Mouse (Mus musculus): ENCODE measurements around the gene Pnkd. TPM values are rescaled to one million over a fixed set of nuclear protein-coding genes. Genes with fewer than 3 reads are reported as not detected.
"Not testable (repeated sequence)": the region's sequence is repeated elsewhere in the genome, so short reads cannot be mapped to it uniquely, and the experiment has no call there.

Pnkd gene
- total and polyA plus RNA-seq, 2 experiments from 2014 or later = 310 to 345 TPM

DNA sequence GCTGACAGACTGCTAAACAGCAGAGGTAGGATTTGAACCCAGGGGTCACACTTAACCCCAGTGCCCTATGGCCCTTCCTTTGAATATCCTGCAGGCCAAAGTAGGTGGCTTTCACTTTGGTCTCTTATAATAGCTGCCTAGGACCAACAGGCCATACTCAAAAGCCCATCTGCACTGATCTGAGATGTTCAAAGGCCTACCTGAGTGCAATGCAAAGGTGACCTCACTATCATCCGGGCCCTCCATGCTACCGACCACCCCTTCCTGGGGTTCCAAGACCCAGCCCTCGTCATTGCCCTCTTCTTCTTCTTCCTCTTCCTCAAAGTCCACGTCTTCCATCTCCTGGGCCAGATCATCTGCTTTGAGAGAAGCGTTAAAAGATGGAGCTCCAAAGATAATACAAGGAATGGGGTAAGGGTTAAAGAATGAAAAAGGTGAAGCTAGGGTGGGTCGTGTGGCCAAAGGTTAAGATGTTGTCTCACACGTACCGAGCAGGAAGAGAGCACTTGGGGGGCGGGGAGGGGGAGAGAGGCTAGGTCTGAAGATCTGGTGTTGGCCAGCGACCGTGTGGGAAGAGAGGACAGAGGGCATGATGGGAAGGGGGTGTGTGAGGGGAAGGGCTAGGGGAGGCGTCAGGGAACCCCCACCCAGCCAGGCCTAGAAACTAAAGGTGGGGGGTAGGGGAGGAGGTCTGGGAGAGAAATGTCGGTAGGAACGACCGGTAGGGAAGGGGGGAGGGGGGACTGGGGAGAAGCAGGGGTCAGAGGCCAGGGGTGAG, 855 bp upstream of the Pnkd start:
- peaks cover 19% of the 10 kb centered on the region for H3K4me1 ChIP-seq (ENCODE audit: control insufficient read depth, insufficient read depth)

DNA sequence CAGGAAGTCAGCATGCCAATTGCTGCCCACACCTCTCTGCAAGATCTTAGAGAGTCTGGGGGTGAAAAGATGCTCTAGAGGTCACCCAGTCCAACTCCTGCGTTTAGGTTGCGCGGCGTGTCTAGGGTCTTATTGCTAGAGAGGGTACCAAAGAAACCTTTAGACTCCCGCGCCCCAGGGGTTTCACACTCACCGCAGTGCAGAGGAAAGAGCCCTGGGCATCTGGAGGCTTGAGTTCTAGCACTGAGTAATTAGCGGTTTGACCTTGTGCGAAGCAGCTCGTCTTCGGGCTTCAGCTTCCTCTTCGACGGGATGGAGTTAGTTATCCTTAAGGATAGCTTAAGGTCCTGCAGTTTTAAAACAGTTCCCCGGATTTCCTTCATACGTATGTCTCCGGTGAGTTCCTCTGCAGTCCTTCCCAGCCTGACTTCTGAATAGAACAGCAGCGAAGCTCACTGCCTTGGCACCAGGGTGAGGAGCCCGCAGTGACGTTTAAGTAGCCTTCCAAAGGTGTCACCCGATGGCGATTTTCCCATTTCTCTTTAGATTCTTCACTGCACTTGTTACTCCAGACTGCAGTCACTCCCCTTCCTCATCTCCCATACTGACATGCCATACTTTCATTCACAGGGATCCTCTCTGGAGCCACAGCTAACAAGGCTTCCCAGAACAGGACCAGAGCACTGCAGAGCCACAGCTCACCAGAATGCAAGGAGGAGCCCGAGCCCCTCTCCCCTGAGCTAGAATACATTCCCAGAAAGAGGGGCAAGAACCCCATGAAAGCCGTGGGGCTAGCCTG, 681 bp downstream of the Pnkd start:
- ATAC-seq (ENCODE audit: insufficient read depth, low read depth) = no peak
- DNase-seq (ENCODE audit: low spot score) = no peak
- H3K4me2 ChIP-seq (ENCODE audit: low read depth, low read length) = peak overlapping the region; percentile 85
- peak overlapping the region; percentile 77 for H3K4me3 ChIP-seq (ENCODE audit: low read depth, low read length)
- no peaks in the 10 kb centered on the region for H3K9me3 ChIP-seq (replicated peaks; ENCODE audit: control insufficient read depth, low read length)
- H3K27me3 ChIP-seq (ENCODE audit: control insufficient read depth, insufficient read depth, low read length) = no peaks in the 10 kb centered on the region
- H3K36me3 ChIP-seq (replicated peaks; ENCODE audit: control insufficient read depth, insufficient read depth, low read length) = peaks cover 51% of the 10 kb centered on the region
- peak overlapping the region; percentile 76 for H3K27ac ChIP-seq (ENCODE audit: low read depth)
- 3% methylated on average over 23 of the region's 23 CpGs for WGBS
- TF ChIP-seq EP300 (IDR thresholded peaks at IDR 0.05; ENCODE audit: low read depth) (no peak), CTCF (IDR thresholded peaks at IDR 0.05; ENCODE audit: low read depth) (no peak)
- peaks cover 34% of the 10 kb centered on the region for H3K4me1 ChIP-seq (ENCODE audit: control insufficient read depth, insufficient read depth)
- H3K9ac ChIP-seq (replicated peaks; ENCODE audit: low read depth, low read length) = peak overlapping the region; percentile 75

More for the DNA sequence above, 855 bp upstream of the Pnkd start:
- H3K9me3 ChIP-seq (replicated peaks; ENCODE audit: control insufficient read depth, low read length) = no peaks in the 10 kb centered on the region
- ATAC-seq (ENCODE audit: insufficient read depth, low read depth) = peak; percentile 32
- no peaks in the 10 kb centered on the region for H3K27me3 ChIP-seq (ENCODE audit: control insufficient read depth, insufficient read depth, low read length)
- H3K36me3 ChIP-seq (replicated peaks; ENCODE audit: control insufficient read depth, insufficient read depth, low read length) = peaks cover 55% of the 10 kb centered on the region
- peak overlapping the region; percentile 72 for H3K4me3 ChIP-seq (ENCODE audit: low read depth, low read length)
- peak overlapping the region; percentile 74 for H3K4me2 ChIP-seq (ENCODE audit: low read depth, low read length)
- peak overlapping the region; percentile 61 for H3K9ac ChIP-seq (replicated peaks; ENCODE audit: low read depth, low read length)
- WGBS = 11% methylated on average over 14 of the region's 15 CpGs
- DNase-seq (ENCODE audit: low spot score) = peak; percentile 63
- H3K27ac ChIP-seq (ENCODE audit: low read depth) = peak overlapping the region; percentile 69
- TF ChIP-seq CTCF (IDR thresholded peaks at IDR 0.05; ENCODE audit: low read depth) (no peak), EP300 (IDR thresholded peaks at IDR 0.05; ENCODE audit: low read depth) (no peak)

DNA sequence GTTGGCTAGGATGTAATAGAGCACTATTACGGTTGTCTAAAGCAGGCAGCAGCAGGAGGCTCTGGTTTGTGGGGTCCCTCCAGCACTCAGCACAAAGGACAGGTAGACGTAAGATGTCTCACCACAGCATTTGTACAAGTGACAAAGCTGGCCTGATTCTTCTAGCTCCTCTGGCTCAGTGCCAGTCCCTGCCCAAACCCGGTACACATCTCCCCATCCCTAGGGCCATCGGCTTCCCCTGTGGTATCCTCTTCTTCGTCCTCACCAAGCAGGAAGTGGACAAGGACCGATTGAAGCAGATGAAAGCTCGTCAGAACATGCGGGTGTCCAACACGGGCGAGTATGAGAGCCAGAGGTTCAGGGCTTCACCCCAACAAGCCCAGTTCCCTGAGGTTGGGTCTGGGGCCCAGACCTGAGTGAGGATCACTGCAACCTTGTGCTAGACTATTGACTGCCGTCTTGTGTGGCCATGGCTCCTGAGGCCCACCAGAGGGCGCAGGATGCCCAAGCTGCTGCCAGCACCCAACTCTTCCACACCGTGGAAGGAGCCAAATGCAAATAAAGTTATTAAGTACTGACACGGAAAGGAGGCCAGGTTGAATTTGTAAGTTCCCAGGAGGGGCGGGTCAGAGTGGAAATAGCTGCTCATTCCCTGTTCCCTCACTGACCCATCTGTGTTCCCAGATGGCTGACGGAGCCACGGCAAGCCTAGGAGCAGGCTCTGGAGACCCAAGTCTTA, 2.3 kb downstream of the Pnkd start:
- TF ChIP-seq CTCF (IDR thresholded peaks at IDR 0.05; ENCODE audit: low read depth) = peak; percentile 27; the same call in 1 of the 2 replicates
- WGBS = 54% methylated on average over 15 of the region's 17 CpGs
- Histone ChIP-seq H3K4me1 (ENCODE audit: control insufficient read depth, insufficient read depth) (peaks cover 48% of the 10 kb centered on the region), H3K36me3 (replicated peaks; ENCODE audit: control insufficient read depth, insufficient read depth, low read length) (peaks cover 49% of the 10 kb centered on the region)
- not testable (repeated sequence) for H3K27me3 ChIP-seq (ENCODE audit: control insufficient read depth, insufficient read depth, low read length); H3K9ac ChIP-seq (replicated peaks; ENCODE audit: low read depth, low read length); ATAC-seq (ENCODE audit: insufficient read depth, low read depth); H3K4me3 ChIP-seq (ENCODE audit: low read depth, low read length); H3K4me2 ChIP-seq (ENCODE audit: low read depth, low read length); H3K9me3 ChIP-seq (replicated peaks; ENCODE audit: control insufficient read depth, low read length); H3K27ac ChIP-seq (ENCODE audit: low read depth); DNase-seq (ENCODE audit: low spot score)

DNA sequence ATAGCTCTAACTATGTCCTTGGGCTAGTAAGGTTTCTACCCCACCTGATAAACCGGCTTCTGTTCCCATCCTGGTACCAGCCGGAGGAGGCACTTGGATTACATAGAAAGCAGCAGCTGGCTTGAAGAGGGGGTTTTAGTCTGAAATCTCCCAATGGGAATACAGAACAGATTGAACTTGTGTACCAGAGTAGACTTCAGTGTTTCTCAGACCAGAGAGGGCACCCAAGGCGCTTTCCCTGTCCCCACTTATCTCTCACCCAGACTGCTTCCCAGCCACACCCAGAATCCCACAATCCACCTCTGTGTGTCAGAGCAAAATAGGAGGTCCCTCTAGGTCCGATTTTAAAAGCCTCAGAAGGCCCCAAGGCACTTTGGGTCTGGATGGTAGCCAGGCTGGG, 3.6 kb downstream of the Pnkd start:
- Histone ChIP-seq H3K4me2 (ENCODE audit: low read depth, low read length) (no peak overlapping the region), H3K4me1 (ENCODE audit: control insufficient read depth, insufficient read depth) (peaks cover 48% of the 10 kb centered on the region), H3K27ac (ENCODE audit: low read depth) (0 out of 2 replicates have a peak overlapping the region, but pooled peaks have one; percentile 82), H3K36me3 (replicated peaks; ENCODE audit: control insufficient read depth, insufficient read depth, low read length) (peaks cover 47% of the 10 kb centered on the region), H3K27me3 (ENCODE audit: control insufficient read depth, insufficient read depth, low read length) (no peaks in the 10 kb centered on the region), H3K4me3 (ENCODE audit: low read depth, low read length) (no peak overlapping the region), H3K9ac (replicated peaks; ENCODE audit: low read depth, low read length) (no peak overlapping the region), H3K9me3 (replicated peaks; ENCODE audit: control insufficient read depth, low read length) (no peaks in the 10 kb centered on the region)
- 52% methylated on average over 4 of the region's 4 CpGs for WGBS
- TF ChIP-seq EP300 (IDR thresholded peaks at IDR 0.05; ENCODE audit: low read depth) (no peak), CTCF (IDR thresholded peaks at IDR 0.05; ENCODE audit: low read depth) (no peak)
- ATAC-seq (ENCODE audit: insufficient read depth, low read depth) (no peak), DNase-seq (ENCODE audit: low spot score) (no peak)

DNA sequence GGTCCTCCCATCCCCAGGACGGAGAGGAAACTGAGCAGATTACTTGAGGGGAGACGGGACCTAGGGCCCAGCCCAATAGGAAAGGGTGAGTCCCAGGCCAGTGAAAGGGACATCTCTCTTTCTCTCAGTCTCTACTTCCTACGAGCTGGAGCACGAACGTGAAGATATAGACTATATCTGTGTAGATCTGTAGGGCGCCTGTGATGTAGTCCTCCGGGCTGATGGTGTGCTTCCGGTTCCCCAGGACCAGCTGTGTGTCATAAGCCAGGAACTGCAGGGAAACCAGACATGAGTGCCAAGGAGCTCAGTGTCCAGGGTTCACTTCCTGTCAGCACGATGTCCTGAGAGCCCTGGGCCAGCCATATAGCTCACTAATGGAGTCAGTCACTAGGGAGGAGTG, 4.5 kb downstream of the Pnkd start:
- Histone ChIP-seq H3K4me1 (ENCODE audit: control insufficient read depth, insufficient read depth) (peaks cover 47% of the 10 kb centered on the region), H3K36me3 (replicated peaks; ENCODE audit: control insufficient read depth, insufficient read depth, low read length) (peaks cover 51% of the 10 kb centered on the region), H3K9me3 (replicated peaks; ENCODE audit: control insufficient read depth, low read length) (no peaks in the 10 kb centered on the region), H3K27ac (ENCODE audit: low read depth) (peak overlapping the region; percentile 82), H3K4me2 (ENCODE audit: low read depth, low read length) (no peak overlapping the region), H3K4me3 (ENCODE audit: low read depth, low read length) (no peak overlapping the region), H3K27me3 (ENCODE audit: control insufficient read depth, insufficient read depth, low read length) (no peaks in the 10 kb centered on the region), H3K9ac (replicated peaks; ENCODE audit: low read depth, low read length) (no peak overlapping the region)
- DNase-seq (ENCODE audit: low spot score) = no peak
- ATAC-seq (ENCODE audit: insufficient read depth, low read depth) = no peak
- WGBS = 61% methylated on average over 9 of the region's 9 CpGs
- TF ChIP-seq CTCF (IDR thresholded peaks at IDR 0.05; ENCODE audit: low read depth) (no peak), EP300 (IDR thresholded peaks at IDR 0.05; ENCODE audit: low read depth) (no peak)

All from heart, postnatal 0 days (tissue).